Mouse (Mus musculus): ENCODE results near the gene Tmem97. TPM values are rescaled to one million over a fixed set of nuclear protein-coding genes. Genes with fewer than 3 reads are reported as not detected.
"Not testable (repeated sequence)": the region's sequence is repeated elsewhere in the genome, so short reads cannot be mapped to it uniquely, and the experiment has no call there.

Gene Tmem97
- total RNA-seq, 2 experiments from 2014 or later = 31.4 to 32.3 TPM

DNA sequence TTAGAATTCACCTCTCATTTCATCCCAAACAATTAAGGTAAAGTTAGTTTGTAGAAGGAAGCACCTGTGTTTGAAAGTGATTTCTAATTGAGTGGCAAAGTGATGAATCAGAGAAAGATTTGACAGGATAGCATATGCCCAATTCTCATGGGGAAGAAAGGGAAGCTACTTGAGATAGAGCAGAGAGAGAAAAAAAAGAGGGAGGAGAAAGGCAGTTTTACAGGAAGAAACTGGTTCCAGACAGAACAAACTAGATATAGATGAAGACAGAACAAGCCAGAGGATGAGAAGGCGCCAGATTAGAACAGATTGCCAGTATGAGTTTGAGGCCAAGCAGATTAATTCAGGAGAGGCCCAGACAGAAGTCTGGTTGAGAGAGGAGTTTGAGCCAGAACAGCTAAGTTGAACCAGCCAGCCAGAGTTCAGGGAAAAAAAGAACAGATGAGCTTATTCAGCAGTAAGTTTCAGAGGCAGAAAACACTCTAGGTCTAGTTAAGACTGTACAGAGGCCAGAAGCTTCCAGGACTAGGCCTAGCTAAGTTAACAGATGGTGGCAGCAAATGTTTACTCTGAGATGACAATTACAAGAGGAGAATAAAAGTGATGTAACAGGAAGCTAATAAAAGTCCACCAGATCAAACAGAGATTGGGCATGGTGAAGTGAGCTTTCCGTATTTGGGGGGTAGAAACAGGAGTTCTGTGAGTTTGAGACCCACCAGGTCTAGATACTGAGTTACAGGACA is 2.7 kb downstream of the Tmem97 start:
- DNase-seq = no peak

DNA sequence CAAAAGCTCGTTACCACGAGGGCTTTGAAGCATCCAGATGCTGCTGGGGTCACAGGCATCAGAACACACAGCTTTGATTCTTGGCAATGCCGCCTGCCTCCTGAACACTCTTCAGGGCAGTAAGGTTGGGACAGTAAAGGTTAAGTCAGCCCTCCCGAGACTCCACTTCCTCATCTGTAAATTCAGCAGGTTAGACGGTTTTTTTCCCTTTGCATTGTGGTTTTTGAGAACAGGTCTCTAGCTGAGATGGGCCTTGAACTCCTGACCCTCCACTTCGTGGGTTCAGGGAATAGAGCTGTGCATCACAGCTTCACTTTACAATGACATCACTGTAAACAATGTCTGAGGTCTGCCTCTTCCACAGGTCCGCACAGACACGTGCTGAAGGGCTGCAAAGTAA is 5.4 kb downstream of the Tmem97 start:
- DNase-seq = no peak

DNA sequence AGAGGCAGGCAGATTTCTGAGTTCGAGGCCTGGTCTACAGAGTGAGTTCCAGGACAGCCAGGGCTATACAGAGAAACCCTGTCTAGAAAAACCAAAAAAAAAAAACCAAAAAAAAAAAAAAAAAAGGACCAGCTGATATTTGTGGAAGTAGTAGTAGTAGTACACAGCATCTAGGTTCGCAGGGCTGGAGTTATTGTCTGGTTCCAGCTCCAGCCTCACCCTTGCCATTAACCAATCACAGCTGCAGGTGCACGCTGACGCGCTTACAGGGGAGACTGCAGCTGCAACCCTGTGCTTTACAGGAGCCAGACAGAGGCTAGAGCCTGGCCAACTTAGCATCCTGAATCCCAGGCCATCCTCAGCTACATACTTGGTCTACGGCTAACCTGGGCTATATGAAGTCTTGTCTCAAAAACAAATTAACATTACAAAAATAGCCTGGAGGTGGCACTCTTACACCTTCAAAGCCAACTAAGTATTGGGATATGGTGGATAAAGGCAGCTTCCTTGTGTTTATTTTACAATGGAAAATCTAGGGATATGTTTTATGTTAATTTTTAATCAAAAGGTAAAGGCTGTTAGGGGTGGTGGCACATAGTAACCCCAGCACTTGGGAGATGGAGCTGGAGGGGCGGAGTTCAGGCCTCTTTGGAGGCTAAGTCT is 6.0 kb downstream of the Tmem97 start:
- no peak for DNase-seq

DNA sequence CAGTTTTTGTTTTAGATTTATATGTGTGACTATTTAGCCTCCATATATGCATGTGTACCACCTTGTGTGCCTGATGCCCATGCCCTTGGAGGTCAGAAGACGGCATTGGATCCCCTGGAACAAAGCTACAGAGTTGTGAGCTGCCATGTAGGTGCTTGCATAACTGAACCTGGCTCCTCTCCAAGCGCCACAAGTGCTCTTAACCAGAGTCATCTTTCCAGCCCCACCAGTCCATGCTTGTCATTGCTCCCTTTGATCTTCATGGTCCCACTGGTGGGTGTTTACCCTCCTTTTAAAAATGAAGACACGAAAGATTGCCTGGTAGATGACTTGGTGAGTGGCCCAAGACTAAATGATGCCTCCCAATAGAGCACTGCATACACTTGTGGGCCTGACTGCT is 10.2 kb downstream of the Tmem97 start:
- DNase-seq = no peak

DNA sequence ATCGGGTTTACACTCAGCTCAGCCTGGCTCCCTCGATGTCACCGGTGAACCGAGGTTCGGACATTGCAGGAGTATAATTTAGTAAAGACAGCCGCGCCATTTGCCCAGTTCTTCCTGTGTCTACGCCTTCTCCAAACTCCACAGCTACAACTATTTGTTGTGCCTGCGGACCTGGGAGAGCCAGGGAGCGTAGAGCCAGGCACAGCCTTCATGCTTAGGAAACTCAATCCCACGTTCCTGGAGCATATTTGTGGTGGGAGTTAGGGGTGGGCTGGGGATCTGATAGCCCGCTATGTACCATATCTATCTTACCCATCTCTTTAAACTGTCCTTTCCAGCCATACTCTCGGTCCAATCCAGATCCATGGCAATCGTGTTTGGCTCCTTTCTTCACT is 13.9 kb downstream of the Tmem97 start:
- DNase-seq = no peak

DNA sequence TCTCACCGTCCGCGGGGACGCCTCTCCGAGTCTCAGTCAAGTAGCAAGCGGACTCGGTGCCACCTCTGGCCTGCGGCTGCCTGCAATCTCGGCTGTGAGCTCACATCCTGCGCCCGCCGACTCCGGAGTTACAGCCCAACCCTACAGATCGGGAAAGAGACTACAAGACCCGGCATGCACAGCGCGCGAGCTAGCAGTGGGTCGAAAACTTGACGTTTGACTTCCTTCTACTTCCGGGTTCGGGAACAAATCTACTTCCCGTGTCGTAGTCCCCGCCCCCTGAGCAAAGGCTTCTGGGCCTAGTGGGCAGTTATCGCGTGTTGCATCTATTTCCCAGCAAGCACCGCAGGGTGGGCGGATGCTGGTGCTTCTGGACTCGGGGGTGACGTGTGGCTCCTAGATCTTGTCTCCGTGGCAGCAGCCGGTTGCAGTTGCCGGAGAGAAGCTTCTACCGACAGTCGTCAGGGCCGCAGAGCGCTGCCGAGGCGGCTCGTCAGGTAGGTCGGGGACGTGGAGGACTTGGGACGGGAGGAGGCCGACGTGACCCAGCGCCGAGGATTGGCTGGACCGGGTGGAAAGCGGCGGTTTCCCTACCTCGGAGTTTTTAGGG is 14.4 kb downstream of the Tmem97 start, which contains the start of the genes Tnfaip1 and Ift20:
Gene Tnfaip1 (minus strand): TSS at position 253 of the 610 bp plus-strand sequence.
Gene Ift20 (plus strand): TSS at position 282 of the 610 bp plus-strand sequence.
- DNase-seq = peak; percentile 97

DNA sequence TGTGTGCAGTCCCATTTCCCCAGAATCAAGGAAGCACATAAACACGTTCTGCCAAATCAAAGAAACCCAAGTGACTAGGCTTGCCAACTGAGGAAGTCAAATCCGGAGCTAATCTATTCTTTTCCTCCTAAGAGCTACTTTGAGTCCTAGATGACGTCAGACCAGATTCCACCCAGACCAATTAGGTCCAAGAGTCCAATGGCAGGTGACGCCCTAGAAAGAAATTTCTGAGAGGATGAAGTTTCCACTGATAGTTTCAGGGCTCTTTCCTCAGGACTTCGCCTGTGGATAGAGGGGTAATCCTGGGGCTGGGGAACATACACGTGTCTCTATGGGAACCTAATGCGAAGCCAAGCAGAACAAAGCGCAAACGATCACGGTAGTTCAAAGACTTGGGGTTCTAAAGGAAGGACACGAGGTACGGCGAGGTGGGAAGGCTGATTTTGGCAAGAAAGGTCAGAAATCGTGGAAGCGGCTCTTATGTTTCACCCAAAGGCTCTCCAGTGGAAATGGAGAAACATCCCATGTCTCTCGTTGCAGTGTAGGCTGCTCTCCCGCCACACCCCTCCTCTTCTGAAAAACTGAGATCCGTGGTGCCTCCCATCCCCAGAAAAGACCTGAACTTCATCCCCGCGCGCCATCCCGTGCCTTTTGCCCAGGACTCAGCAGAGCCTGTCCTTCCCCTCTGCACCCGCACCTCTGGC is 15.0 kb downstream of the Tmem97 start:
- DNase-seq = peak; percentile 53

DNA sequence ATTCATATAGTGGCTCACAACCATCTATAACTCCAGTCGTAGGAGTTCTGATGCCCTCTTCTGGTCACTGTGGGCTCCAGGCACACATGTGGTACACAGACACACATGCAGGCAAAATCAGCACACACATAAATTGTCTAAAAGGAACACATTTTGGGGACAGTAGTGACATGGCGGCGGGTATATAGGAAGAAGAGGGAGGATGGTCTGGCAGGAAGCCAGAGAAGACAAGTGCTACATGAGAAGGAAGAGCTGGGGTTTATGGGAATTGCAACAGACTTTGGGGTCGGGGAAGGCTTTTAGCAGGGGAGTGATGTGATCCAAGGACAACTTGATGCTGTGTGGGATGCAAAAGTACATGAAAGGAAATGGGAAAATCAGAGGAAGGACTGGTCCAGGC is 16.1 kb downstream of the Tmem97 start:
- no peak for DNase-seq

DNA sequence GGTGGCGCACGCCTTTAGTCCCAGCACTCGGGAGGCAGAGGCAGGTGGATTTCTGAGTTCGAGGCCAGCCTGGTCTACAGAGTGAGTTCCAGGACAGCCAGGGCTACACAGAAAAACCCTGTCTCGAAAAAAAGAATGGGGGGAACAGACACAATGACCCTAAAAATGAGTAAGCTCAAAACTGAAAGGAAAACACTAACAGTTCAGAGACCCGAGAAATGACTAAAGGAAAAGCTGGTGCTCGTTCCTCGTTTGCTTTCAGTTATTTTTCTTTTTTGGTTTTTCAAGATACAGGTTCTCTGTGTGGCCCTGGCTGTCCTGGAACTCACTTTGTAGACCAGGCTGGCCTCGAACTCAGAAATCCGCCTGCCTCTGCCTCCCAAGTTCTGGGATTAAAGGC is 19.1 kb downstream of the Tmem97 start:
- DNase-seq = not testable (repeated sequence)

DNA sequence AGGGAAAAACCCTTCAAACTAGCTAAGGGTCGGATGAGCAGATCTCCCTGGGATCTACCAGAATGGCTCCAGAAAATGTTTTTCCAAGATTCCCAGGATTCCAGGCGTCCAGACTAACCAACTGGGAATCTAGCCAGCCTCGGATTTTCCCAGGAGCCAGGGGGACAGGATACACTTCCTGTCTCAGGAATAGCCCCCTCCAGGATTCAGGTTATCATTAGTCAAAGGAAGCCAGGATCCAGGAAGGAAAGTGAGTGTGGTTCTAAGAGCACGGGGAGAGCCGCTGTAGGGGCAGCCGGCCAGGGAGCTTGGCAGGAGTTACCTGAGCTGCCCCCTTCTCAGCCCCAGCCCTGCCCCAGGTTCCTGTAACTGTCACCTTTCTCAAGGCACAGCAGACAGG is 19.5 kb downstream of the Tmem97 start:
- peak; percentile 73 for DNase-seq

DNA sequence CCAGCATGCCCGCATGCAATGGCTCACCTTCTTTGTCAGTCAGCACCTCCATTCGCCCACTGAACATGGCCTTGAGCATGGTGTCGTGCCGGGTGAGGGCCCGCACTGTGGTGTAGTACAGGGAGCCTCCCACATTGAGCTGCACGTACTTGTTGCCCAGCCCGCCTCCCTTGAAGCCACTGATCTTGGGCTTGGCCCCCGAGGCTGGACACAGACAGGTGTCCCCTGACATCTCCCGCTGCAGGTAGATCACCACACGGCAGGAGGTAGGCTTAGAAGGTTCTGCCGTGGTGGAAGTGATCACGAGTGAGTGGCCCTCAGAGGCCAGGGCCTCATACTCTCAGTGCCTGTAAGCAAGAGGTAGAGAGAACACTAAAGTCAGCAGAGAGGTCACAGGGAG is 20.6 kb downstream of the Tmem97 start:
- DNase-seq = no peak

DNA sequence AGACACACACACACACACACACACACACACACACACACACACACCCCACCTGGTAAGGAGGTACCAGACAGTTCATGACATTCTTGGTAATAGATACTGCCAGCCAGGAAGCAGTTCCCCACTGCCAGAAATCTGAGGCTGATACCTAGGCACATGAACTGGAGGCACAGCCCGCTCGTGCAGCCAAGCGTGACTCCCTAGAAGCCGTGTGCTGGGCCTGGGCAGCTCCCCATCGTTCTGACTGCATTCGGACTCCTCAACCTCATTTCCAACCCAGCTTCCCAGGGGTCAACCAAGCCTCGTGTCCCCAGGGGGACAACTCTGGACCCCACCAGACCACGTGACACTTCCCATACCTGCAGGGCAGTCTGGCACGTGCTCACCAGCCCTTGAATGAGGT is 21.9 kb downstream of the Tmem97 start:
- no peak for DNase-seq

DNA sequence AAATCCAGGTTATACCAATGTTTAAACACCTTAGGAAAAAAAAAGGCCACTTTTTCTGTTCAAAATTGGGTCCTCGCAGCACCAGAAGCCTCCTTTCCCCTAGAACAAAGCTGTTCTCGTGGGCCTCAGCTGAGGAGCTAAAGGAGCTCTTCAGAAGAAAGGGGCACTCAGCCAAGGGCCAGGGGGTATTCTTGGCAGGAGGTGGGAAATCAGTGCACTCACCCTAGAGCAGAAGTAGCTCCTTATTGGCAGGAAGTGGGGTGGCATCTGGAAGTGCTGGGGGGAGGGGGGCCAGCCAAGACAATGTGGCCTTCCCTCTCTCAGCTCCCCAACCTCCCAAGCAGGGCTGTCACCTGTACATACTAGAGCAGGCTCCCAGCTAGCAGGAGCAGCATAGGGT is 25.7 kb downstream of the Tmem97 start:
- DNase-seq = no peak

DNA sequence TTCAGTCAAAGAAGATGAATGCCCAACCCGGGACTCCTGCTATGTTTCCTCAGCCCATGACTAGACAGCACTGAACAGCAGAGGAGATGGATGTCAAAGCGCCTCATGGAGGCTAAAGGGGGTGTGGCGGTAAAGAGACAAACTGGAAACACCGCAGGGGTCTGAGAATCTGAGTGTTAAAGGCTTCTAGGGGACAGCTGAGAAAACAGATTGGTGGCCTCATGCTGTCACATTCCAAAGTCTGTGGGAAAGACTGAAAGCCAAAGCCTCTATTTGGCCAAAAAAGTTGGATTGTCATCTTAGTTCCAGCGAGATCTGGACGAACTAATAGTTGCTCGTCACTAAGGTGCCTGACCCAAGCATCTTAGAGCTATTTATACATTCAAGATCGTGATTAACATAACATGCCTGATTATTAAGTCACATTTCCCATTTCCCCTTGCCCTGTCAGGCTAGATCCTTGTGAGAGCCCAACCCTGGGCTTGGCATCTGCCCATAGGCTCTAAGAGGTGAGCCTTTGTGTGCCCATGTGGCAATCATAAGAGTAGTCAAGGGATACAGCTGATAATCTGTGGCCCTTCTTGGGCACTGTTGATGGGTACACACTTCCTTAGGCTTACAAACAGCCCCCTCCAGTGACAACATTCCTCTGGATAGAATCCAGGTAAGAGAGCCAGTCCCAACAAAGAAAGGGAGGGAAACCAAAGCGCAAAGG is 27.2 kb downstream of the Tmem97 start:
- no peak for DNase-seq

DNA sequence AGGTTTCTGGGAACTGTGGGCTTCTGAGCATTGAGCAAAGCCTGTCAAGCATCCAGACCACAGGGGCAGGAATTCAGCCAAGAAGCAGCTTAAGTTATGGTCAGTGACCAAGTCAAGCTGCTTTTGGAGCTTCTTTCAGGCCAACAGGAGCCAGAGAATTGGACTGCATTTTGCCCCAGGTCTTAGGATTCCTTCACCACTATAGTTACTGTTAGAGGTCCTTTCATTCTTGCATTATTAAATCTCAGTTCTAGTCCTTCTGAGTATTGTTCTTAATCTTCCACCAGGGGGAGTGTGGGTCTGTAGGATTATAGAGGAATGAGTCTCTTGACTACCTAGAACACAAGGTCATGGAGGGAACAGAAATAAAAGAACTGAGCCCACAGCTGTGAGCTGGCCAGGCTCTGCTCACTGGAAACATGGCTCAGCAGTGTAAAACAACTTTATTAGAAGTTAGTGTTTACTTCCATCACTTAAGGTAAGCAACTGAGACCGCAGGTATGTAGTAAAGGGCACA is 28.0 kb downstream of the Tmem97 start:
- DNase-seq = no peak

DNA sequence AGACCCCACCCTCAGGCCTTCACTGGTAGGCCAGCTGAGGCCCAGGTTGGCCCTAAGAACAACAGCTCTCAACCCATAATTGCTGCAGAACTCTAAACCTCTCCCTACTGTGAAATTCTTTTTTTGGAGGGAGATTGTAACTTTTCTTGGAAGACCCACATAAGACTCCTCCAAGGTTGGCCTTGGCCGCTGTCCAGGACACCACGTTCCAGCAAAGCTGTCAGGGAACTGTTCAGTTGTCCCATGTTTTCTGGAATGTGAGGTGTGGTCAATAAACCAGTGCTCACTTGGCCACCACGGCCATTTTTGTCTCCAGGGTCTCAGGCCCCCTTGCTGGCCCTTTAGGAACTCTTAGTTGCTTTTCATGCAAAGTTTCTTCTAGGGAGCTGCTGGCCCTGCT is 28.7 kb downstream of the Tmem97 start:
- no peak for DNase-seq

DNA sequence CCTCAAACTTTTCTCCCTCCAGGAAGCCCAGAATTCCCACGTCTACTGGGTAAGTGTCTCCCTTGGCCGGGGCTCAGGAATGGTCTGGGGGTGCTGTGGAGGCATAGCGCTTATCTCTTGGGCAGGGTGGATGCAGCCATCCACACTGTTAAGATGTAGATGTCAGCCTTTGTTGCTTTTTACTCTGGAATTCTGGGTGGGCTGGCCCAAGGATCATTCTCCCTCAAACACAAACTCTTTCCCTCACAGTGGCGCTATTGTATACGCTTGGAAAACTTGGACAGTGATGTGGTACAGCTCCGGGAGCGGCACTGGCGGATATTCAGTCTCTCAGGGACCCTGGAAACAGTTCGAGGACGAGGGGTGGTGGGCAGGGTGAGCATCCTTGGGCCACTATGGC is 31.6 kb downstream of the Tmem97 start:
- DNase-seq = no peak

DNA sequence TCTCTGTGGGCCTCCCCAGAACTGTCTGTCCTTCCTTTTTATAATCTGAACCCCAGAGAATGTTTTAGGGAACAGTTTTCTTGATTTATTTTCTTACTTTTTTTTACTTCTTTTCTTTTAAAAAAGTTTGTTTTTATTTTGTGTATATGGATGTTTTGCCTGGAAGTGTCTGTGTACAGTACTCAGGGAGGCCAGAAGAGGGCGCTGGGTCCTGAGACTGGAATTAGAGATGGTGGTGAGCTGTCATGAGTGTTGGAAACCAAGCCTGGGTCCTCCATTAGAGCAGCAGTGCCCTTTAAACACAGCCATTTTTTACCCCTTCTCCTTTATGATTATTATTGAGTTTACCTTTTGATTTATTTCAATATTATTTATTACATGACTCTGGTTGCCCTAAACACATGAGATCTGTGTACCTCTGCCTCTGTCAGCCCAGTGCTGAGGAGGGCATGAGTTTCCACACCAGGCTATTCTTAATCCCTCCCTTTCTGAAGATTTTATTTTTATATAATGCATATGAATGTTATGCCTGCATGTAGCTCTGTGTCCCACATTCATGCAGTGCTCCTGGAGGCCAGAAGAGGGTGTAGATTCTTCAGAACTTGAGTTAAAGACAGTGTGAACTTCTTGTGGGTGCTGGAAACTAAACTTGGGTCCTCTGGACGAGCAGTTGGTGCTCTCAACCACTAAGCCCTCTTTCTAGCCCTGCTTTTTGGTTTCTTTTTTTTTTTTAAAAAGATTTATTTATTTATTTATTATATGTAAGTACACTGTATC is 34.8 kb downstream of the Tmem97 start:
- no peak for DNase-seq

DNA sequence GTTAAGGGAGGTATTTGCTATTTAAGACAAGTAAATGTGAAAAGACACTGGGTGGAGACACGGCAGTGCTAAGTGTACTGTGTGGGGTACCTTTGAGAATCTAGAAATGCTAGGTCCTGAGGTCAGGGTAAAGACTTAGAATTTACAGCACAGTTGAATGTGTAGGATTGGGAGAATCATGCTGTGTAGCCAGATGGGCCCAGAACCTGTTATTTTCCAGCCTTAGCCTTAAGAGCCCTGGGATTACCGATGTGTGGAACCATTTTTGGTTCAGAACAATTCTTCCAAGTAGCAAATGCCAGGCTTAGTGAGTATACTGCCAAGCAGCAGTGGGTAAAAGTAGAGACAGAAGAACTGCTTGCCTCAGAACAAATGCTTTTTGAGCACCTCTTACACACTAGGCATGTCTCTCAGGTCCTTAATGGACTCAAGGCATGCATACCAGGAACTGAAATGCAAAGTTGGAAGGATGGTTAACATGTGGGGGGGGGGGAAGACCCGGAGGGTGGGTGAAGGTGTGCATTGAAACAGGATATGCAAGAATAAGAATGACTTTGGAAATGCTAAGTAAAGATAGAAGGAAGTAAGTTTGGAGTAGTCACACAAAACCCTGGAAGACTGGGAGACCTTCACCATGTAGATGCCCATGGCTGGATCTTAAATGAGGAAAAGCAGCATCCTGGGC is 37.3 kb downstream of the Tmem97 start:
- no peak for DNase-seq

All from heart, postnatal 4 days (tissue).